Mouse (Mus musculus) frontal cortex, postnatal 14 days (tissue): ENCODE data around the gene Morc3.

Experiments
- DNase-seq, 2 experiments: peaks; one replicate each; pipeline ENCODE4 v3.0.0; 2022; ENCODE audit warnings: low spot score in 2 of 2

Morc3 gene

DNA sequence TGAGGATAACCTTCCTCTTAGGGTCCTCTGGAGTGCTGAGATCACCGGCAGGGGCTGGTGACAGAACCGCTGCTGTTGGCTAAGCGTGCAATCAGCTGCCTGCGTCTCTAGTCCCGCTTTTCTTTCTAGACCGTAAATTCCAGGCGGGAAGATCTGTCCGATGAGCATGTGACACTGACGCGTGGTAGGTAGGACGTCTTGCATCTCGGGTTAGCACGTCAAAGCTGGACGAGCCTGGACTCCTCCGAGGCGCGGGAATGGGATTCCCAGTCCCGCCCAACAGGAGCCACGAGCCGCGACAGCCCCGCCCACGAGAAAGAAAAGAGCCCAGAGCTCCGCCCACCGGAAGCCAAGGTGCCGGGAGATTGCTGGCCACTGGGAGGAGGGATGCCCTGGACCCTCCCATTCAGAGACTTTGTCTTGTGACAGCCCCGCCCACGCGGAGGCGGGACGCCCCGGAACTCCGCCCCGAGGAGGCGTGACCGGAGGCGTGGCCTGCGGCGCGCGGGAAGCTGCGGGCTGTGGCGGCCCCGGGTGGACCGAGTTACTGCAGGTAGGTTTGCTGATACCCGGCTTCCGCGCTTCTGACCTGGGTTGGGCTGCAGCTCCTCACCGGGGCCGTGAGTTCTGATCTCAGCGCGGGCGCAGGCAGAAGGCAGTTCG, 51.6 kb downstream of the Morc3 start, which contains the start of gene Chaf1b:
Gene Chaf1b (plus strand): TSS at position 479 of the 663 bp plus-strand sequence.
- DNase-seq = peak; percentile 93 to 94

DNA sequence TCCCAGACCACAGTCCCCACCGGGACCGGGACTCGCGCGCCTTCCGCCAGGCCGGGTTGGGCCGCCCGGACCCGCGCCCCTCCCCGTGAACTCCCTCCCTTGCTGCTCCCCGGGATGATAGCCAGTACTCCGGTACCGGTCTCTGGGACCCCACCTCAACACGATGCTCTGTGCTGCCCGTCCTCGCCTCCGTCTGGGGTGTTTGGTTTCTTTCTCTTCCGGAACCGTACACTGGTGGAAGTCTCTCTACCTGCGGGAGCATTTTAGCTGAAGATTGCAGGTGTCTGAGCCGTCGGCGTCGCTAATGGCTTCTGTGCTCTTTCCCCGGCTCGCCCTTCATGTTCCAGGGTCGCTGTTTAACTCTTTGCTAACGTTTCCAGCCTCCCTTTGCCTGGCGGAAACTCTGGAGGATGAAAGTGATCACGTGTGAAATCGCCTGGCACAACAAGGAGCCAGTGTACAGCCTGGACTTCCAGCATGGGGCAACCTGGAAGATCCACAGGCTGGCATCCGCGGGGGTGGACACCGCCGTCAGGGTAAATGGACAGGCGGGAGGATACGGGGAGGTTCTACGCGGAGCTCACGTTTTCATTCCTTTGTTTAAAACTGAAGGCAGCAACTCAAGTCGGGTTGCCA, 52.3 kb downstream of the Morc3 start:
- DNase-seq = peak in 1 of 2 experiments; percentile 9

GRCm38 (mm10) chr16:93884722-93885113, 52.8 kb downstream of the Morc3 start:
- no peak for DNase-seq

GRCm38 (mm10) chr16:93888481-93888880, 56.6 kb downstream of the Morc3 start:
- DNase-seq = no peak

GRCm38 (mm10) chr16:93890948-93891604, 59.2 kb downstream of the Morc3 start:
- no peak for DNase-seq

GRCm38 (mm10) chr16:93893285-93893684, 61.4 kb downstream of the Morc3 start:
- DNase-seq = no peak

GRCm38 (mm10) chr16:93903027-93903426, 71.1 kb downstream of the Morc3 start:
- no peak for DNase-seq

GRCm38 (mm10) chr16:93906156-93907014, 74.5 kb downstream of the Morc3 start:
- DNase-seq = peak in 1 of 2 experiments; percentile 70

- no peak for DNase-seq
Observed at GRCm38 (mm10) chr16:93907761-93908160, 75.8 kb downstream of the Morc3 start.

GRCm38 (mm10) chr16:93908196-93908595, 76.3 kb downstream of the Morc3 start:
- no peak for DNase-seq

- no peak for DNase-seq
Observed at GRCm38 (mm10) chr16:93909936-93910335, 78.0 kb downstream of the Morc3 start.

DNA sequence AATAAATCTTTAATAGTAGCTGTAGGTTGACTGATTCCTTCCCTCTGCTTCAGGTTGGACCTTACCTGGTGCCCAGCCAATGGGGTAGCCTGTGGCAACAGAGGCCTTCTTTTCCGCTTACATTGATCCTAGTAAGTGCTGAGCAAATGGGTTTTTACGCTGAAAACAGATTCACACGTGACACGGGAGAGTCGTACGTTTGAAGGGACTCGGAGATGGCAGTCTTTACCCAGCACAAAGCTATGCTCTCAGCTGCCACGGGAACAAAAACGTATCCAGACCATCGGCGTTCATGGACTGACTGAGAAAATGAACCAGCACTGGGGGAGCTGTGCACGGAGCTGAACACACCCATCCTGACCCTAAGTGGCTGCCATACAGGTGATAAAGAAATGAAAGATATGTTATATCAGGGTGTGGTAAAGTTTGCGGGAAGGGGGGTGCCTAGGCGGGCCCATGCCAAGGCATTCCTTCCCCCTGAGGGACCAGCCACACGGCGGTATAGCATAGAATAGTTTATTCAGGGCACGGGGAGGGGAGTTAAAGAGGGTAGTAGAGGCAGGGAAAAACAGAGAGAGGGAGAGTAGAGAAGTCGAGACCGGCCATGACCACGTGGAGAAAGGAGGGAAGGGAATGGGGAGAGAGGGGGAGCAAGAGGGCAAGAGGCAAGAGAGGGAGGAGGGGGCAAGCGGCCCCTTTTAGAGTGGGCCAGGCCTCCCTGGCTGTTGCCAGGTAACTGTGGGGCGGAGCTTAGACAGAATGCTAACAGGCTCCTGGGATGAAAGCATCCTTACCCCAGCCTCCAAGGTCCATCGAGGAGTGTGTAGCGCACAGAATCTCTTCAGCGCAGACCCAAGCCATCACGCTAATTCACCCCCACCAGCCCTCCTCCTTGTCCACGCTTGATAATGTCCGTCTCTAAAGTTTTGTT, 79.1 kb downstream of the Morc3 start:
- DNase-seq = no peak

GRCm38 (mm10) chr16:93912158-93912557, 80.2 kb downstream of the Morc3 start:
- no peak for DNase-seq

DNA sequence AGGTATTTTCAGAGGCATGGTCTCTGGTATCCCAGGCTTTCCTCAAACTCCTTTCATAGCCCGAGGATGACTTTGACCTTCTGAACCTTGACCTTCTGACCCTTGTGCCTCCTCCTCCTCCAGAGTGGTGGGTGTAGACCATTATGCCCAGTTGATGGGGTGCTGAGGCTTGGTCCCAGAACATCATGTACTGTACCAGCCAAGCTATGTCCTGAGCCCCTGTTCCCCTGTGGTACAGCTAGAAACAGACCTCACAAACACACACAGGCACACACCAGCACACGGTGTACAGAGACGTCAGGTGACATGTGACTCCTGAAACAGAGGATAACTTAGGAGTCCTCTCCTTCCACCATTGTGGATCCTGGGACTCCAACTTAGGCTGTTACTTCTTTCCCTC, 80.9 kb downstream of the Morc3 start:
- DNase-seq = no peak

GRCm38 (mm10) chr16:93913881-93914576, 82.1 kb downstream of the Morc3 start:
- DNase-seq = no peak

DNA sequence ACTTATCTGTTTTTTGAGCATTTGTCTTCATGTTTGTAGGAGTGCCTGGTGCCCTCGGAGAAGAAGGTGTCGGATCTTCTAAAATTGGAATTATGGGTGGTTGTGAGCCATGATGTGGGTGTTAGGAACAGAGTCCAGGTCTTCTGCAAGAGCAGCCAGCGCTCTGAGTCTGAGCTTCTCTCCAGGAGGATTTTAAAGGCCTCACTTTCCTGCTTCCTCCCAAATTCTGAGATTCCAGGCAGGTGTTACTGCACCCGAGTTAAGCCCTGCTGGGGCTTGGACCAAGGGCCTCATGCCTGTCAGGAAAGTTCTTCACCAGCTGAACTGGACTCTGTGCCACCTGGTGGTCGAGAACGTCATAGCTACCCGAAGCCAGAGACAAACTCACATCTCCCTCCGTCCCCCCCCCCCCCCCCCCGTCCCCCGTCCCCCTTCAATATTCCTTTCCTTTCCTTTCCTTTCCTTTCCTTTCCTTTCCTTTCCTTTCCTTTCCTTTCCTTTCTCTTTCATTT, 83.5 kb downstream of the Morc3 start:
- peak in 1 of 2 experiments; percentile 30 for DNase-seq

GRCm38 (mm10) chr16:93917712-93918678, 86.1 kb downstream of the Morc3 start:
- peak; percentile 57 to 77 for DNase-seq

DNA sequence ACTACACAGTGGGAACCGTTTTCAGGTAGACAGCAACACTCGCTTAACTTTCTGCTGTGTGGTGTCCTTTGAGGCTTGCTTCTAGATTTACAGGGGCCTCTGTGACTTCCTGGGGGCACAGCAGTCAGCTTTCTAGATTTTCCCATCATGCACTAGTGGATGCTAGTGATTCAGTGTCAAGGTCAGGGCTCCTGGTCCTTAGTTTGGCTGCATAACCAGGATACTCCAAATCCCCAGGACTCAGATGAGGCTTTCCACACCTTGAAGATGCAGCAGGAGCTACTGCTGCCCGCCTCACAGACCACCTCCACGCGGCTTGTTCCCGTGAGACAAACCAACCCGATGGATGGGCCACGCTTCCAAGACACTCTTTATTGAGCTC, 86.7 kb downstream of the Morc3 start:
- no peak for DNase-seq

GRCm38 (mm10) chr16:93919189-93919588, 87.3 kb downstream of the Morc3 start:
- DNase-seq = no peak
